Mouse (Mus musculus) megakaryocyte-erythroid progenitor cell, adult 5 weeks (primary cell): ENCODE results near the gene Fbxo10. TPM values are rescaled to one million over a fixed set of nuclear protein-coding genes. Genes with fewer than 3 reads are reported as not detected.

Experiments
- polyA plus RNA-seq: library from polyadenylated mRNA; stranded (reverse); fragments of >175 nt; gene quantifications from 2 replicates; pipeline ENCODE4 v1.2.3, GENCODE M21; 2012

The Fbxo10 gene
- 3.9 and 4.4 TPM in 2 replicates for polyA plus RNA-seq

DNA sequence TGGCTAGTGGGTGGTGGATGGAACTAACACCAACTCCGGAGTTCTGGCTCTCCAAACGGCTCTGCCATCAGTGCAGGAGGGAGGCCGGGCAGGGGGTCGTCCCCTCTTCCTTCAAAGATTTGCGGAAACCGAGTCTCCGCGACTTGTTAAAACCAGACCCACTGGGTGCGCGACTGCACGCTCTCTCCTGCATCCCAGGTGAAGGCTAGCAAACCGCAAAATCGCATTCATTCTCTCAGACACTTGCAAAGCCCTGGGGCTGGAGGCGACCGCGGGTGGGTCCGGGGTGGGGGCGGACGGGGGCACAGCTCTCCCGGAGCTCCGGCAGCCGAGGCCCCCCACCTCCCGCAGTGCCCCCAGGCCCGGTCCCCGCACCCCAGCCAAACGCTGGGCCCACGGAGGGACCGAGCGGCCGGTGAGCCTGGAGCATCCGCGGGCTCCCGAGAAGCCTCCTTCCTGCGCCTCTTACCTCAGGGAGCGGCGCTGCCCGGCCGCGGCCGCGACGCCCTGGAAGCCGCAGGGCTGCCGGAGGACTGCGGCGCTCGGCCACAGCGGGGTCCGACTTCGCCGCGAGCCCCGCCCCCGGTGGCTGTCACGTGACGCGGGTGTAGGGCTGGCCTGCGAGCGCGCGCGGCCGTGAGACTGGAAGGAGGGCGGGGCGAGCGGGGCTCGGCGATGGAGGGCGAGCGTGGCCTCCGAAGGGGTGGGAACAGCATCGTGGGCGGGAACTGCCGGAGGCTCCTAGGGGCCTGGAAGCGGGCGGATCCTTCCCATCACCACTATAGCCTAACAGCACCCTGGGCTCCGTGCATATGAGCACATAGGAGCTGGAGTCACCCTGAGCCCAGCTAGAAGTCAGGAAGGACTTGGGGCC, at the start of gene Fbxo10:
TSS of gene Fbxo10 (minus strand) at position 584 of the 874 bp plus-strand sequence.

DNA sequence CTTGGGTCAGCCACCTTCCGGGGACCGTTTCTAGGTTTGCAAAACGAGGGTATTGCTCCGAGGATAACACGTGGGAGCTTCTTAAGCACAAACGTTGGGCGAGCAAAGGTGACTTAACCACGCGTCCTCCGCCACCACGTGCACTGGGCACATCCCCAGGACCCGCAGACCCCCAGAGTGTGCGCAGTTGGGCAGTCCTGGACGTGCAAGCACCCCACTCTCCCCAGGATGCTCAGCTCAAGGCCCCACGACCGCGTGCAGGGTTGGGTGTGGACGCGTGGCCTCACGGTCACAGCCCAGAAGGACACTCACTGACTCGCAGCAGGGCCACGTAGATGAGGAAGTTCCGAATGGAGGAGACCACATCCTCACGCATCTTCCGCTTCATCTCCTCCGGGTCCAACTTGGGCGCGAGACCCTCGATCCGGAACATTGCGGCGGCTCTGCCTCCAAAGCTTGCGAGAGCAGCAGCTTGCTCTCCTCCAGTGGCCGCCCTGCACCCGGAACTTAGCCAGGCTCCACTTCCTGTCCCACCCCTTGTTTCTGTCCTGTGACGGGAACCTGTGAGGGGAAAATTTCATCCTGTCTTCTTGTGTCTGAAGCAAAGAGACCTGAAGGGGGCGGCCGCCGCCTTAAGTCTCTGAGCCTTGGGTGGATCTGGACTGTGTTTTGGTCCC, 23.3 kb upstream of the Fbxo10 start, which contains the start of gene Tomm5:
TSS of gene Tomm5 (minus strand) at position 514 of the 677 bp plus-strand sequence.

DNA sequence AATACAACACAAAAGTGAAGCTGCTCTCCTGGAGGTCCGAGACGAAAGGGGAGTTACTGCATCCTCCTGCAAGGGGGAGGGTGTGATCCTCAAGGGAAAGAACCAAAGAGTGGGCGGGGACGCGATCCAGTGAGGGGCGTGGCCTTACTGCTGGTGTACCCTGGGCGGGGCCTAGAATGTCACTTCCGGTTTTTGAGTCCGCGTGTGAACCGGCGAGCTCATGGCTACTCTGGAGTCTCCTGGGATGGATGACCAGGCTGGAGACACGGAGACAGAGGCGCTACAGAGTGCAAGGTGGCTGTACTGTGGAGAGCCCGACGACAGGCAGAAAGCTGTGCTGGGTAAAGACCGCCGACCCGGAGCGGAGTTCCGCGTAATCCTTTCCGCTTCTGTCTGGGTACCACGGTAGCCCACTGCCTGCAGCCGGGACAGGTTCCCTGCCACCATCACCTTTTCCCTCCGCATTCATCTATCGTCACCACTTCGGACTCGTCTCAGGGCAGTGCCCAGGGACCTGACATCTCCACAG, 65.9 kb downstream of the Fbxo10 start, which contains the start of gene Polr1e:
TSS of gene Polr1e (plus strand) at position 132 of the 529 bp plus-strand sequence.

DNA sequence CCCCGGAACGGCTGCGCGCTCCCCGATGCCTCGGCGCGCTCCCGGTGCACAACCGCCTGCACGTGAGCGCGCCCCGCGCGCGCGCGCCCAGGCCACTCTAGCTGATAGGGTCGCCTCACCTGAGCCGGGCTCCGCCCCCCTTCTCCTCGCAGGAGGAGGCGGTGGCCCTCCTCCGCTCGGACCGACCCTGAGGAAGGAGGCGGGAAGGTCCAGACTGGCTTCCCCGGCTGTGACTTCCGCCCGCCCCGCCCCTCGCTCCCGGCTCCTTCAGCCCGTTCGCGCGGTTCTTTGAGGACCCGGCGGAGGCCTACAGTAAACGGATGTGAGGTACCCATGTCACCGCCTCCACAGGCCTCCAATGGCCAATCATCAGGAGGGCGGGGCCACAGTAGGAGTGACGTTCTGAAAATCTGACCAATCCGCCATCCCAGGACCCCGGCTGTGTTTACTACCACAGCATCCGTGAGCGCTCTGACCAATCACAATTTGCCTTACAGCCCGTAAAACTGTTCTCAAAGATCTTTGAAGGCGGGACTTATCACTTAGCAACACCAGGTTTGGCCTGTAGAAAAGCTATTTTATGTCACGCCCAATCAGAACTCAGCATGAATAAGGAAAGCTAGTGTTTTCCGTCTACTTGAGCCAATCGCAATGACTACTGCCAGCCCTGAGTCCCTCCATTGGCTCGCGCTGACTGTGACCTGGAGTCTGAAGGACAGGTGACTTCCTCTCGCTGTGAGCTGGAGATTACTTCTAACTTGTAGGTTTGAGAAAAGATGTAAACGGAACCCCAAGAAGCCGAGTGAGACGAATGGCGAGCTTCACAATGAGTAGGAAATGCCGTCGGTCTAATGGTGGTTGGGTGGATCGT, 72.1 kb downstream of the Fbxo10 start, which contains the start of gene Zbtb5:
TSS of gene Zbtb5 (minus strand) at position 308 of the 871 bp plus-strand sequence.

Other genes with a start within 250 kb of the Fbxo10 start
- 33.5 TPM in 2 replicates for gene Grhpr, start 103.2 kb downstream of the Fbxo10 start, polyA plus RNA-seq
- gene Zbtb5, start 72.2 kb downstream of the Fbxo10 start, polyA plus RNA-seq, result 3.0 and 3.2 TPM in 2 replicates
- gene Polr1e, start 66.0 kb downstream of the Fbxo10 start, polyA plus RNA-seq, result 8.3 and 13.6 TPM in 2 replicates
- 90.0 and 103 TPM in 2 replicates for gene Tomm5, start 23.5 kb upstream of the Fbxo10 start, polyA plus RNA-seq
- gene Frmpd1, start 100.3 kb upstream of the Fbxo10 start, polyA plus RNA-seq, result 0.04 and 0.09 TPM in 2 replicates
- gene Trmt10b, start 212.5 kb upstream of the Fbxo10 start, polyA plus RNA-seq, result 1.8 and 3.0 TPM in 2 replicates